Mouse (Mus musculus): Measurements from ENCODE around the gene Atp2a2.

The Atp2a2 gene

DNA sequence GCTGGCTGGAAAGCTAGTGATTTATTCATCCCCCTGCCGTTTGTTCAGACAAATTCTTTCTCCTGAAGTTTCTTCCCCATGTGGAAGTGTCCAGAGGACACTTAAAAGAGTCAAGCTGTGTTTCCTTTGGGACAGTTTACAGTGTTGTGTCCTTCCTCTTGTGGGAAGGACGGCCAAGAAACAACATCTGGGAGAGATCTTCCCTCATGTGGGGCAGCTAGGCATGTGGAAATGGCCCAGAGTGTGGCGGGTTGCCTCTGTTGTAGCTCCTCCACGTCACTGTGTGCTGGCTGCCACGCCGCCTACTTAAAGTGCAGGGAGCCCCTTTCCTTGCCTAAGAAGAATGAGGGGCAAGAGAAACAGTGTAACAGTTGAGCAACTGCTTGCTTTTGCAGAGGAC is 89.2 kb downstream of the Atp2a2 start:
- DNase-seq (ENCODE audit: low read depth, low spot score): no peak

GRCm38 (mm10) chr5:122411892-122412291 is 90.1 kb downstream of the Atp2a2 start:
- DNase-seq (ENCODE audit: low read depth, low spot score): no peak

DNA sequence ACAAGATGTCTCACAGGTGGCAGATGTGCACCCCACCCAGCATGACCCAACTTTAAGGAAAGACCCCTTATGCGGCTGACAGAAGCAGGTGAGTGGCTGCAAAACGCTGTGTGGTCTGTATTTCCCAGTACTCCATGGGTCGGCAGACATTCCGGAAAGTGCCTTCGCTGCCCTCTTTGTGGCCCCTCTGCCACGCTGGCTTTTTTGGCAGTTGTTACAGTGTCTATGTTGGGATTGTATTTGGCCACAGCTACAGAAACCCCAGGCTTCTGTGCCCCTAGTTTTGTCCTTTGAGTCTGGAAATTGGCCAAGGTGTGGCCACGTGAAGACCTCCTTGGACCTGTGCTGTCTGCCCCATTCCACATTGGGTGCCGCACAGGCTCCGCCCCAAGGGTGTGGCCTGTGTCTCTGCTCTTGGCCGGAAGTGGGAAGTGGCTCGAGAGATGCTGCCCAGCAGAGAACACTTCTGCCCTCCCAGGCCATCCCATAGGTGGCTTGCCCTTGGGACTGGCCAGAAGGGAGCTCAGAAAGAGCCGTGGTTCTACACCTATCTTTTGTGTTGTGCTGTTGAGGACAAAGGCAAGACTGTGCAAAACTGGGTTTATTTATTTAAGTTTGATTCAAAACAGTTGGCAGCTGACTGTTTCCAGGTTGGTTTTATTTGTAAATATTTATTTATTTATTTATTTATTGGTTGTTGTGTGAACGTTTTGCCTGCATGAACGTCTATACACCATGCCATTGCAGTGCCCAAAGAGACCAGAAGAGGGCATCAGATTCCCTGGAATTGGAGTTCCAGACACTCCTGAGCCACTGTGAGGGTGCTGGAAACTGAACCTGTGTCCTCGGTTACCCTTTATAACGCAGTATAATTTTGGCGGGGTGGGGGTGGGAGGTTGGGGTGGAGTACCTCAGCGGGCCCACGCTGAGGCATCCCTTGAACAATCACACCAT is 92.1 kb downstream of the Atp2a2 start:
- no peak for DNase-seq (ENCODE audit: low read depth, low spot score)

DNA sequence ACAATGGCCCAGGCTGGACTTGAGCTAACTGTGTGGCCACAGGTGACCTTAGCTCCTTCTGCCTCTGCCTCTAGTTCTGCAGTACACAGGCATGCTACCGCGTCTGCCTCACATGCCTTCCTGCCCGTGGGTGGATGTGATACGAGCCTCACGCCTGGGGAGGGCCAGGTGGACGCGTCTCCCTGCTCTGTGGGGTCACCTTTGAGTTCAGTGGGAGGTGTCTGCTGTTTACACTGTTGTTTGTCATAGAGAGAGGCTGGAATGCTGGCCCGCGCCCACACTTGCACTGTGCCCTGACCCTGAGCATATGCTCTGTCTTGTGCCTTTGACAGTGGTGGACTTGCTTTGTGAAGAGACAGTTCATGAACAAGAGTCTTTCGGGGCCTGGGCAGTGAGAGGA is 96.5 kb downstream of the Atp2a2 start:
- DNase-seq (ENCODE audit: low read depth, low spot score): no peak

All from brain, embryonic 18.5 days (tissue).